Mouse (Mus musculus) kidney, embryonic 16.5 days (tissue): ENCODE measurements around the gene Extl1. TPM values are rescaled to one million over a fixed set of nuclear protein-coding genes. Genes with fewer than 3 reads are reported as not detected.
"Not testable (repeated sequence)": the region's sequence is repeated elsewhere in the genome, so short reads cannot be mapped to it uniquely, and the experiment has no call there.

Source experiments
- ATAC-seq: fragments of 200-750 bp; cut with Nextera tagmentation; 2 replicates; pipeline ENCODE4 v1.8.0; 2017; ENCODE audit warnings: moderate TSS enrichment; ENCODE audit not compliant: low FRiP score, low TSS enrichment
- H3K27ac ChIP-seq: fragments of 300-500 bp; sonication (generic); 2 replicates; pipeline ENCODE4 v1.5.1; 2014; ENCODE audit warnings: low read length
- H3K27me3 ChIP-seq: fragments of 300-500 bp; sonication (generic); 2 replicates; pipeline ENCODE4 v1.6.1; 2014; ENCODE audit warnings: low read length, control low read depth, mixed read lengths; ENCODE audit not compliant: insufficient read depth
- H3K36me3 ChIP-seq: fragments of 300-500 bp; sonication (generic); 2 replicates; pipeline ENCODE4 v1.6.1; 2014; ENCODE audit warnings: low read length, control low read depth, mixed read lengths; ENCODE audit not compliant: insufficient read depth
- H3K4me1 ChIP-seq: fragments of 300-500 bp; sonication (generic); 2 replicates; pipeline ENCODE4 v1.6.1; 2014; ENCODE audit warnings: low read length, control low read depth, mixed read lengths; ENCODE audit not compliant: insufficient read depth
- H3K4me2 ChIP-seq: fragments of 300-500 bp; sonication (generic); replicated peaks from 2 replicates; pipeline ENCODE4 v1.6.1; 2014; ENCODE audit warnings: low read depth, low read length
- H3K4me3 ChIP-seq: fragments of 300-500 bp; sonication (generic); 2 replicates; pipeline ENCODE4 v1.5.1; 2014; ENCODE audit warnings: mild to moderate bottlenecking, low read length
- H3K9ac ChIP-seq: fragments of 300-500 bp; sonication (generic); replicated peaks from 2 replicates; pipeline ENCODE4 v1.6.1; 2014; ENCODE audit warnings: low read length
- H3K9me3 ChIP-seq: fragments of 300-500 bp; sonication (generic); 2 replicates; pipeline ENCODE4 v1.6.1; 2016; ENCODE audit warnings: low read length, control low read depth
- WGBS: fragments of 180-500 bp; shearing (Covaris S2); extraction: QIAGEN DNeasy Blood & Tissue Kit; methylation state at CpG from one replicate; pipeline ENCODE4 v1.1.7; 2014; 5-methylcytosine and 5-hydroxymethylcytosine counted together
- polyA plus RNA-seq: library from polyadenylated mRNA; unstranded; fragments of >200 nt; fragmentation: Nextera tagmentation; extraction: Ambion mirVana; gene quantifications from 2 replicates; pipeline ENCODE4 v1.2.1, GENCODE M21; 2015

Gene Extl1
- polyA plus RNA-seq, 1 experiment from 2014 or later, result 0.61 TPM

GRCm38 (mm10) chr4:134345802-134346201 lies 37.8 kb downstream of the Extl1 start:
- H3K4me3 ChIP-seq, result no peak overlapping the region
- peaks cover 36% of the 10 kb centered on the region for H3K27me3 ChIP-seq
- H3K9me3 ChIP-seq, result no peaks in the 10 kb centered on the region
- 93% methylated on average over 15 of the region's 15 CpGs for WGBS
- H3K36me3 ChIP-seq, result no peaks in the 10 kb centered on the region
- H3K27ac ChIP-seq, result no peak overlapping the region
- no peak overlapping the region for H3K4me2 ChIP-seq
- peaks cover 13% of the 10 kb centered on the region for H3K4me1 ChIP-seq
- ATAC-seq, result no peak
- H3K9ac ChIP-seq, result no peak overlapping the region

DNA sequence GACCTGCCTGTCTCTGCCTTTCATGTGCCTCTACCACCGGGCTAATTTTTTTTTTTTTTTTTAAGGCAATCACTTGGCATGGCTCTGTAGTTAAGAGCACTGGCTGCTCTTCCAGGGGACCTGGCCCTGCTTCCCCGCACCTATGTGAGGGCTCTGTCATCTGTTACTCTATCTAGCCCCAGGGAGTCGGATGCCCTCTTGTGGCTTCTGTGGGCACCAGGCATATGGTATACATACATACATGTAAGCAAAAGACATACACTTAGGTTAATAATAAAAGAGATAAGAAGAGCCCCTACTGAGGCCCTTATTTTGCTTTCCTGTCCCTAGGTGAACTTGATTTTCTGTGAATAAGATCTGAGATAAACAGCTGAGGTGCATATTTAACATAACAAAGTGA lies 39.0 kb downstream of the Extl1 start:
- Histone ChIP-seq H3K4me3 (no peak overlapping the region), H3K9ac (no peak overlapping the region), H3K27ac (no peak overlapping the region), H3K36me3 (no peaks in the 10 kb centered on the region), H3K9me3 (no peaks in the 10 kb centered on the region), H3K4me1 (peaks cover 13% of the 10 kb centered on the region), H3K27me3 (peaks cover 36% of the 10 kb centered on the region), H3K4me2 (no peak overlapping the region)
- WGBS, result 51% methylated on average over 3 of the region's 3 CpGs
- ATAC-seq, result no peak

DNA sequence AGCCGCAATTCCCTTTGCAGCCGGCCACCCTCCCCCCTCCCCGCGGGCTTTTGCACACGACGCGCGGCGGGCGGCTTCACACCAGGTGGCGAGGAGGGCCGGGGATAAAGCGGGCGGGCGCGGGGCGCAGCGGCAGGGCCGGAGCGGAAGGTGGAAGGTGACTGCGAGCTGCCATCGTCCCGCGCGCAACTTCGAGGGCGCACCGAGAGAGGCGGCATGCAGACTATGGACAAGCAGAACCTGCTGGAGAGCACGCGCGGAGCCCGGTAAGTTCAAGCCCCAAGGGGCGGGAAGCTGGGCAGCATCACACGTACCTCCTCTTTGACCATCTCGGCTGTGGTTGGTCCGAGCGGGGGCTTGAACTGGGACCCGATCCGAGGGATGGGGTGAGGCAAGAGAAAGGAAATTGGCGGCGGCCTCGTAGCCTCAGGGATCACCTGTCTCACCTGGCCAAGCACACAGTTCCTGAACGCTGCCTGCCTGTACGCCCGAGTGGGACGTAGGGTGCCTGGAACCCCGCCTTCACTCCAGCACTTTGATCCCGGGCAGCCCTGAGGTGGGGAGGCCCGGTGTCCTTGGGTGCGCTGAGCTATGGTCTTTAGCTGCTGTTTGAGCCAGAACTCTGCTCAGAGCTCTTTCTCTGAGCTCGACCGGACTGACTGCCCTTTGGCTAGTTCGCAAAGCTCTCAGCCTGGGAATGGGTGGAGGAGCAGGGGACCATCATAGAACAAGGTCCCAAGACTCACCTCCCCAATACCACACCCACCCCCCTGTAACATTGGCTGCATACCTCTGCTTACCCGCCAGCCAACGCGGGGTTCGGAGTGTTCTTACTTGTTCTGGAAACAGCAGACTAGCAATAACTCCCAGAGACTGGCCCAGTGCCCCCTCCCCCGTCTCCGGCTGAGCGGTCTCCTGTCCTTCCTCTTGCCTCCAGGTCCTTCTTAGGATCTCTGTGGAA lies 40.3 kb downstream of the Extl1 start, which contains the start of gene Slc30a2:
Gene Slc30a2, plus strand, starts transcription at position 111 of the 961 bp plus-strand sequence.
- H3K27me3 ChIP-seq, result peaks cover 36% of the 10 kb centered on the region
- peak within 1 kb of the TSS; percentile 37 for H3K4me3 ChIP-seq
- no peak within 1 kb of the TSS for H3K27ac ChIP-seq
- H3K4me1 ChIP-seq, result peaks cover 13% of the 10 kb centered on the region
- WGBS, result 1% methylated on average over 58 of the region's 61 CpGs
- peak within 1 kb of the TSS; percentile 56 for H3K9ac ChIP-seq
- H3K9me3 ChIP-seq, result no peaks in the 10 kb centered on the region
- peak within 1 kb of the TSS; percentile 53 for H3K4me2 ChIP-seq
- ATAC-seq, result peak; percentile 35; the same call in 1 of the 2 replicates
- no peaks in the 10 kb centered on the region for H3K36me3 ChIP-seq

DNA sequence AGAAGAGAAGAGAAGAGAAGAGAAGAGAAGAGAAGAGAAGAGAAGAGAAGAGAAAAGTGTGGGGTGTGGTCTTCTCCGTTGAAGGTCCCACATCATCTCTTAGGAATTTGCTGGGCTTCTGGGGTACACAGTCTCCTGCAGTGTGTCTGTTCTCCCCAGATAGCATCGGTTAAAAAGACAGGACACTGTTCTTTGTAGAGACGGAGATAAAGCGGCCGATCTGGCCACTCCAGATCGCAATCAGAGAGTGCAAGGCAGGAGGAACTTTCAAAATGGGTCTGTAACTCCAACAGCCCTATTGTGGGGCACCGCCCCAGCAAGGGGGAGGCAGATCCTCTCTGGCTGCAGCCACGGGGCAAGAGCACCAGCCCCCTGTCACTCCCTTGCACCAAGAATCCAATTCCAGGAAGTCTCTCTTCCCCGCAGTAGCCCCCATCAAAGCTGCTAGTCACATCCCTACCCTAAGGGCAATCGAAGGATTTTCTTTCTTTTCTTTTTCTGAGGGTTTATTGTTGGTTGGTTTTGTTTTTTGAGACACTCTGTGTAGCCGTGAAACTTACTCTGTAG lies 41.4 kb downstream of the Extl1 start:
- Histone ChIP-seq H3K4me2 (peak overlapping the region; percentile 53; the same call in 1 of the 2 replicates), H3K9ac (no peak overlapping the region), H3K9me3 (no peaks in the 10 kb centered on the region), H3K4me3 (no peak overlapping the region; the same call in 1 of the 2 replicates), H3K27me3 (peaks cover 36% of the 10 kb centered on the region), H3K4me1 (peaks cover 13% of the 10 kb centered on the region), H3K27ac (no peak overlapping the region), H3K36me3 (no peaks in the 10 kb centered on the region)
- ATAC-seq, result no peak
- 46% methylated on average over 11 of the region's 11 CpGs for WGBS

DNA sequence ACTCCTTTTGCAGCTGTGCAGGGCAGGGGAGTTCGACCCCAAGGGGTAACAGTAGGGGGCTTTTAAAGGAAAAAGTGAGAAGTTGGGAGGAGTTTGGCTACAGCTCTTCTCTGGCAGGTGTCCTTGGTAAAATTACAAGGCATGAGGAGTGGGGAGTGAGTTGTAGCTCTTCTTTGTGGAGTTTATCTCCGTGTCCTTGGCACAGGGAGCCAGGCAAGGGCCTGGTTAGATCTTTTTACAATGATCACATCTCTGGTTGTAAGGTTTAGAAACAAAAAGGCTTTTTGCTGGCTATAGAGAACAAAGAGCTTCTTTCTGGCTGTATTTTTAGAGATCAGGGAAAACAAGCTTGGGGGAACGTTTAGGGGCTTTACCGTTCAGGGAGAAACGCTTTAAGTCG lies 42.4 kb downstream of the Extl1 start:
- not testable (repeated sequence) for H3K4me3 ChIP-seq, H3K27ac ChIP-seq, ATAC-seq, H3K9me3 ChIP-seq, H3K36me3 ChIP-seq, H3K9ac ChIP-seq, H3K4me2 ChIP-seq
- H3K4me1 ChIP-seq, result peaks cover 13% of the 10 kb centered on the region
- H3K27me3 ChIP-seq, result peaks cover 36% of the 10 kb centered on the region
- 76% methylated on average over 6 of the region's 6 CpGs for WGBS

- Histone ChIP-seq H3K4me1 (0 out of 2 replicates have a peak, but pooled peaks cover 4% of the 10 kb centered on the region), H3K27ac (no peak overlapping the region), H3K4me2 (no peak overlapping the region), H3K9me3 (no peaks in the 10 kb centered on the region), H3K9ac (no peak overlapping the region), H3K36me3 (no peaks in the 10 kb centered on the region), H3K27me3 (no peaks in the 10 kb centered on the region), H3K4me3 (no peak overlapping the region)
- no peak for ATAC-seq
- WGBS, result 55% methylated on average over 5 of the region's 5 CpGs
Observed at GRCm38 (mm10) chr4:134330281-134330680, 53.4 kb downstream of the Extl1 start.

DNA sequence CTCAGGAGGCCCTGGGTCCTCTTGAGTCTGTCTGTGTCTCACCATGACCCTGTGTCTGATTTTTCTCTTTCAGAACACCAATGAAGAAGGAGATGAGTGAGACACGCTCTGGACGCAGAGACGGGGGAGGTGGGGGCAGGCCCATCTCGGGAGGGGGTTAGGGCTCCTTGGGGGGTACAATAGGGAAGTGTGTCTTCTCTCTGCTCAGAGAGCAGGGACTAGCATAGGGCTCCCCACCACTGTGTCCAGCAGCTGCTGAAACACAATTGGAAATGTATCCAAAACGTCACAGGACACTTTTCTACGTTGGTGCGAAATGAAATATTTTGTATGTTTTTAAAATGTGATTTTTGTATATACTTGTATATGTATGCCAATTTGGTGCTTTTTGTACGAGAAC lies 54.8 kb downstream of the Extl1 start:
- H3K9ac ChIP-seq, result no peak overlapping the region
- 85% methylated on average over 8 of the region's 8 CpGs for WGBS
- H3K4me2 ChIP-seq, result no peak overlapping the region
- ATAC-seq, result no peak
- 0 out of 2 replicates have a peak, but pooled peaks cover 4% of the 10 kb centered on the region for H3K4me1 ChIP-seq
- no peak overlapping the region for H3K27ac ChIP-seq
- H3K27me3 ChIP-seq, result no peaks in the 10 kb centered on the region
- H3K36me3 ChIP-seq, result no peaks in the 10 kb centered on the region
- no peaks in the 10 kb centered on the region for H3K9me3 ChIP-seq
- no peak overlapping the region for H3K4me3 ChIP-seq

GRCm38 (mm10) chr4:134328151-134328550 lies 55.5 kb downstream of the Extl1 start:
- Histone ChIP-seq H3K27ac (peak overlapping the region; percentile 81; the same call in 1 of the 2 replicates), H3K4me1 (0 out of 2 replicates have a peak, but pooled peaks cover 4% of the 10 kb centered on the region), H3K9me3 (no peaks in the 10 kb centered on the region), H3K9ac (no peak overlapping the region), H3K4me2 (no peak overlapping the region), H3K4me3 (no peak overlapping the region), H3K36me3 (no peaks in the 10 kb centered on the region), H3K27me3 (no peaks in the 10 kb centered on the region)
- peak; percentile 37; the same call in 1 of the 2 replicates for ATAC-seq
- WGBS, result 46% methylated on average over 8 of the region's 8 CpGs

DNA sequence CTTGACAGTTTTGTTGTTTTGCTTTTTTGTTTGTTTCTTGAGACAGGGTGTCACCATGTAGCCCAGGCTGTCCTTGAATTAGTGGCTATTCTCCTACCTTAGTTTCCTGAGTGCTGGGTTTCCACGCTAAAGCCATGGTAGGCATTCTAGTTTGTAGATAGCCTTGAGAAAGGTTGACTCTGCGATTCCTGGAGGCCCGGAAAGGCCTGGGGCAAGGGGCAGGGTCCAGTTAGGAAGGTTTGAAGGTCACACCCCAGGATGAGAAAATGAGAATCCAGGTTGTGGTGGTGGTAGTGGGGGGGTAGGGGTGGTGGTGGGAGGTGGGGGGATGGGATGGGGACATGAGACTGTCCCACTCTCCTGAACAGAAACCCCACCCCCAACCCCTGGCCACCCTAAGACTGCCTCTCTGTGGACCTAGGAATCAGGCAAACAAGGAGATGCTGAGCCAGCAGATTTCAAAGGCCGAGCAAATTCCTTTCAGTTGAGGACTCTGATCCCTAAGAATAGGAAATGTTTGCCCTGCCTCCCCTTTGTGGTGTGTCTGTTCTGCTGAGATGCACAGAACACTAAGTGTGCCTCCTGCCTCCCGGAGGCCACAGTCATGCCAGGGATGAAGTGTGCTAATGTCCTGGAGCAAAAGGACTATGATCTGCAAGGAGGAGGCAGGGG lies 56.7 kb downstream of the Extl1 start:
- peak; percentile 74 for ATAC-seq
- Histone ChIP-seq H3K9me3 (no peaks in the 10 kb centered on the region), H3K27me3 (no peaks in the 10 kb centered on the region), H3K4me2 (no peak overlapping the region), H3K36me3 (no peaks in the 10 kb centered on the region), H3K4me3 (no peak overlapping the region), H3K27ac (peak overlapping the region; percentile 81), H3K9ac (no peak overlapping the region), H3K4me1 (0 out of 2 replicates have a peak, but pooled peaks cover 4% of the 10 kb centered on the region)
- 61% methylated on average over 5 of the region's 5 CpGs for WGBS
